Mouse (Mus musculus) common myeloid progenitor, adult 5-6 weeks (primary cell): Measurements from ENCODE around the gene Cd34. TPM values are rescaled to one million over a fixed set of nuclear protein-coding genes. Genes with fewer than 3 reads are reported as not detected.

Experiments used
- ATAC-seq: replicated peaks from 2 replicates; pipeline ENCODE4 v1.8.0; 2016; ENCODE audit warnings: low read depth, mild to moderate bottlenecking, moderate TSS enrichment, inconsistent platforms; ENCODE audit not compliant: poor library complexity, severe bottlenecking
- total RNA-seq: library from RNA; stranded (forward); fragments of 200-1000, 187-1606 nt; gene quantifications from 2 replicates; pipeline ENCODE4 v1.2.3, GENCODE M21; 2017

The Cd34 gene
- 546 and 601 TPM in 2 replicates for total RNA-seq

DNA sequence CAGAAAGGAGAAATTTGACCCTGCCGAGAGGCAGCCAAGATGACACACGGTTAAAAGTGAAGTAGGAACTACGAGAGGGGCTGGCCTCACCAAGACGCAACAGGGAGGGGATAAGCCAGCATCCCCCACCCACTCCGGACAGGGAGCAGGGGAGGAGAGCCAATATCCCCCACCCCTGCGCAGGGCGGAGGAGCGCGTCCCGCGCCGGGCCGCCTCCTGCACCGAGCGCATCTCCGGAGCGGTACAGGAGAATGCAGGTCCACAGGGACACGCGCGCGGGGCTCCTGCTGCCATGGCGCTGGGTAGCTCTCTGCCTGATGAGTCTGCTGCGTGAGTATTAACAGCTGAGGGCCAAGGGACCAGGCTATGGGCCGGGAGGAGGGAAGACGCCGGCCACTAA, at the start of gene Cd34:
Gene Cd34, plus strand, starts transcription at position 105 of the 400 bp plus-strand sequence.
- peak; percentile 75 for ATAC-seq

DNA sequence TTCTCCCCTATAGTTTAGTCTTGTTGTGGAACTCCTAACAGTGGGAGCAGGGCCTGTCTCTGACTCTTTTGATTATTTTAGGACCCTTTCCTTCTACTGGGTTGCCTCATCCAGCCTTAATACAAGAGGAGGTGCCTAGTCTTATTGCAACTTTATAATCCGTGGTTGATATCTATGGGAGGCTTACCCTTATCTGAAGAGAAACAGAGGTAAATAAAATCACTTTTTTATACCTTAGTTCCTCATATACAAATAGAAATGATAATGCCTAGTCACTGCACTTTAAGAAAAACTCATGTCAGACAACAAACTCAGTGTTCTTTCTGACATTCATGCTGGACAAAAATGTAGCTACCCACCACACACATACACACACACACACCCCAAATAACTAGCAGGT, 44.1 kb upstream of the Cd34 start:
- no peak for ATAC-seq

DNA sequence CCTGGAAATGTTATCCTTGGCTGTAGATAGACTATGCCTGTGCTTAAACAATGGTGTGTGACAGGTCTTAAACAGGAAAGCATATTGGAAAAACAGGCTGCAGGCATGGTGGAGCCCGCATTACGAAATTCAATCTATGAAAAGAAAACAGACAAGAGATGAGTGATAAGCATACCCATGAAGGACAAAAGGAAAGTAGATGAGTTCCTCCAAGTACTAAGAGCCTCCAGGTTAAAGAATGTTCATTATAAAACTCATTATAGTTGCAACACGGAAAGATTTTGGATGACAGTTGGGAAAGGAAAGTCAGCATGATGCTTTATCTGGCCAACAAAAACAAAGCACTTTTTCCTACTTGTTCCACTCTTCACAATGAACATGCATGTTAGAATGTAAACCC, 43.3 kb upstream of the Cd34 start:
- no peak for ATAC-seq

DNA sequence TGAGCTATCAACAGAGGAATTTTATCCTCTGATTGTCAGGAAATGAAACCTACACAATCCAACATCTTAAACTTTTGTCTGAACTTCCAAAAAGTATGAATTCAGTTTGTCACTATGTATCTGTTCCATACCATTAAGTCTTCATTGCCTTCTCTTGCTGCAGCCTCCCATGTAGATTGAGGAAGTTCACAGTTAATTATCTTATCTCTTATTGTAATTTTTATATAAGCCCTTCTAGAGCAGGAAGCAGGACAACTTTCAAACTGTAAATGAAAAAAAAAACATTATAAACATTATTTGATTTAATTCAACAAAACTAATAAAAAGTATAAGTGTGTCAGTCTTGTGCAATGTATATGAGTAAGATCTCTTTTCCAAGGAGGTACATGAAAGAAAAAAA, 37.5 kb upstream of the Cd34 start:
- ATAC-seq, result peak; percentile 25

DNA sequence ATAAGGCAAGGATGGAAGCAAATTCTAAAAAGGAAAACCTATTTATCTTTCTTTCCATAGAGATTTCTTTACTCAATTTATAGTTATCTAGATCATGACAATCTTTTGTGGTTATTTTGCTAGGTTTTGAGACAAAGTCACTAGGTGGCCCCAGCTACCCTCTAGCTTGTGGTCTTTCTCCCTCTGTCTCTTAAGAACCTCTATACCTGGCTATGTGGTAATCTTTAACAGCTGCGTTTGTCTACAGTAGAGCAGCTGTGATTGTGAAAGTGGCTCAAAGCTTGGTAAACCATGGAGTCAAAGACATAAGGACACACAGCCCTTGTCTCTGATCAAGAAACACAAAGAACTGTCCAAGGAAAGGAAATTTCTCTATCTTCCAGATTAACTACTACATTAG, 36.8 kb upstream of the Cd34 start:
- peak; percentile 62 for ATAC-seq

DNA sequence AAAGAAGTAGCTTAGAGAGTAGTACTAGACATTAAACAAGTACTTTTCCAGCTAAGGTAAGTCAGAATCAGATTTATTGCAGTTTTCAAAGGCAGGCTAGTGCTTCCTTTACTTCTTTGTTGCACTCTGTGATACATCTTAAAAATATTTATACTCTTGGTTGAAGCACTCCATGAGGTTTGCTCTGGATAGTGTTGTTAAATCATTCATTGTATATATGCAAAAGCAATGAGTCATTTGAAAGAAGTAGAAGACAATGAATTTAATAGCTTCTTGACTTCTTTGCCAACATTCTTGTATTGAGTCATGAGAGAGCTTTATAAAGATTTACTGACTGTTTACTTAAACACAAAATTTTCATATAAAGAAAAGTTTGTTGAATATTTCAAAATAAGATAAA, 29.7 kb upstream of the Cd34 start:
- no peak for ATAC-seq

DNA sequence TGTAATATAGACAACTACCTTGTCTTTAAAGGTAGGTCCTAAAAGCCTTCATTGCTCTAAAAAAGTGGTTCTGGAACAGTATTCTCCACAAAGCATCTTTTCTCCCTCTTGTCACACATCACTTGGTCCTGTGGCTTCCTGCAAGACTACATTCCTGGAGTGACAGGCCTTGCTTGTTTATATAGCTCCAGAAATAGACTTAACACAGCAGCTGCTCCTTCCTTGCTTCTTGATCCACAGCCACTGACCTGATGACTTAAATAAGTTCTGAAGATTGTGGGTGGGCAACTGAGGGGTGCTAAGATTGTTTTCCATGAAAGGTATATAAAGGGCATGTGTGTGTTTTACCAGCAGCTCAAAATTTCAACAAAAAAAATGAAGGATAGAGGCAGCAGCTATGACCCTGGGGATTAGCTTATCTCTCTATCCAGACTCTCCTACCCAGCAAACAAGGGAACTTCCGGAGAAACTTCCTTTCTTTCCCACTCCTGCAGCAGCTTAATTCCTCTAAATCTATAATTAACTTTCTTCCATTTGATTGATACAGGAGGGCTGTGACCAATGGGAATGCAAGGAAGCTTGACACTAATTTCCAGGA, 12.8 kb upstream of the Cd34 start:
- ATAC-seq, result no peak

DNA sequence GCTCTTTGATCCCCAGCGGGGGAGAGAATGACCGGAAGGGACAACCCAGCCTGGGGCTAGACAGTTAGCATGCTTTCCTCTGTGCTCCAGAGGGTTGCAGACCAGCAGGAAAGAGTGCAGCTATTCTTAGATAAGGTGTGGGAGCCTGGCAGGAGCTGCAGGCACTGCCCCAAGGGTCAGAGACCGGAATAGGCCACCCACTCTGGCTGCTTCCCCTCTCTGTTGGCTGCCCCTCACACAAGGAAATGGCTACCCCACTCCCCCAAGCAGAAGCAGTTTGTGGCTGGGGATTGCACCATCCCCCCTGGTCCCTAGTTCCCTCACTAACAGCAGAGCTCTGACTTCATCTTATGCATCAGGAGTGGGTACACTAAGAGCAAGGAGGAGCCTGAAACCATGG, 10.7 kb upstream of the Cd34 start:
- peak; percentile 96 for ATAC-seq

DNA sequence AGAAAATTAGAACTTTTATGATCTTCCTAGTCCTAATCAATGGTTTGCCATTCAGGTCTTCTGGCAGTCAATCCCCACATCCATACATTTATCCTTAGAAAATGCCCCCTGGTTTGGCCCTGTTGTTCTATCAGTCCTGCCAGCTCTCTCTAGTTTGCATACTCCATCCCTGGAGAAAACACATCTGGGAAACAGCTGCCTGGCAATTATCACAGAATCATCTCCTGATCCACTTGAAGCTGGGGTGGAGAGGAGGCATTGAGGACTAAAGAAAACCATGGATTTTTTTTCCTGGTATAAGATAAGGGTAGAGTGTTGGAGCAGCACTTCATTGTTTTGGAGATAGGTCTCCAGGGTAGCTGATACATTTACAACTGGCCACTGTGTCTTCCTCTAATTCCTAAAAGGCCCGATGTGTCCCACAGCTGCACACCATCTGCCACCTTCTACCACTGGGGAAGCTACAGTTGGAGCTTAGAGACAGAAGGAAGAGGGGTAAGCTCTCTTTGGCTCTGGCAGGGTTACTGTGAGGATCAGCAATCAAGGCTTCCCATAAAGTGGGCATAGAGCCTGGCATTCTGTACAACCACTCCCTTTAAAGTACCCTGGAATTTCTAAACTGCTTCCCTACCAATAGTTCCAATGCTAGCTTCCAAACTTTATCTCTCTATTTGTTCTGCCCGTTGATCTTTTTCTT, 9.2 kb upstream of the Cd34 start:
- ATAC-seq, result no peak

DNA sequence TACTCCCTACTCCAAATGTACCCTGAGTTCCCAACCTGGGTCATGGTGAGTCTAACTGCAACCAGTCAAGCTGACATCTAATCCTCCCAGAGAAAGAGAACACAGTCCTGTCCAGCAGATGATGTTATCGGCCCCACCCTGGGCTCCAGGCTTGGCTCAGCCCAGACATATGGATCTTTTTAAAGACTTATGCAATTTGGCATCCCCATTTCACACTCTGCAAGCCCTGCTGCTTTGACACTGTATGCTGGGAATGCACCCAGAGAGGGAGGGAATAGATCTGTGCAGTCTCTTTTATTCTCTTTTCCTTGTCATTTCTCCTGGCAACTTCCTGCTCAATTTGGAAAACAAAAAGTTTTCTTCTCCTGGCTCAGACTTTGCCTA, 8.7 kb upstream of the Cd34 start:
- no peak for ATAC-seq

DNA sequence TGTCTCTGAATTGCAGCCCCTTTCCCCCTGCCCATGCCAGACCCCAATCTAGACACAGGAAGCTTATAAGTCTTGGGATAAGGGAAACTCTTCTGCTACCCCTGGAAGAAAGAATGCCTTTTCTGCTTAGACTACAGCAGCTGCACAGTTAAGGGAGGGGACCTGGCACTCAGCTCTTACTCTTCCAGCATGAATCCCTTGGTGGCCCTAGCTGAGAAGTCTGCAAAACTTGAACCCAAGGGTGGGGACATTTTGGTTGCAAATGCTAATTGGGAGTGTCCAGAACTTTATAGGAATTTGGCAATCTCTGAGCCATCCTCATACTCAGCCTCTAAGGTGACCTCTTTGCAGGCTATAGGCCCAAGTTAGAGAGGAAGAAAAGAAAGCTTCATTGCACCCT, 7.9 kb upstream of the Cd34 start:
- ATAC-seq, result no peak

DNA sequence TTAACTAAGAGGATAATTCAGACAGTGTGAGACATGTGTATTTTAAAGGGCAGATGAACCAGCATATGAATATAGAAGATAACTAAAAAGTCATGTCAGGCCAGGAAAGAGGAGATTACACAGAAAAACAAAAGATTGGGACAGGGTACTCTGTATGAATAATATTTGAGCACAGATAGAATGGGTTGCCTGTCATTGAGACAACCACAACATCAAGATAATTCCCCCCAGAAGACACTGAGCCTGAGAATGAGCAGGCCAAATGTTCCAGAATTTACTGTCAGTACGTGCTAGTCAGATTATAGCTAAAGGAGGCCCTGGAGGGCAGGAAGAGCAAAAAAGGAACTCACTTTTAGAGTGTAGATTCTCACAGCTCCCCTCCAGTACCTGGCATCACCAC, 3.3 kb upstream of the Cd34 start:
- peak; percentile 50 for ATAC-seq

DNA sequence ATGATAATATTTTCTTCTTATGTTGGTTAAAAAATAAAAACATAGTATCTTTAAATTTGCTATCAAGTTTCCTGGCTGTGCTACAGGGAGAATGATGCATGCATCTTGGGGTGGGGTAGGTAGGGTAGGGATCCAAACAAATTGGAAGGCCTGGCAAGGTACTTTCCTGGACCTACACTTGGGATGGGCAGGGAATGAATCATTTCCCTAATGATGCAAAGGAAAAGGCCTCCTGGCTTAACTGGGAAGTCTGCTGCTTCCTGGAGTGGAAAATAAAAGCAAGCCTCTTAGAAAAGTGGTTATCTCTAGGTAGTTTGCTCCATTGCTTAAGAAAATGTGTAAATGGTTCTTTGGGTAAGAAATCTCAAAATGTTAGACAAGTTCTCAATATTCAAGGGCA, 2.9 kb downstream of the Cd34 start:
- no peak for ATAC-seq

DNA sequence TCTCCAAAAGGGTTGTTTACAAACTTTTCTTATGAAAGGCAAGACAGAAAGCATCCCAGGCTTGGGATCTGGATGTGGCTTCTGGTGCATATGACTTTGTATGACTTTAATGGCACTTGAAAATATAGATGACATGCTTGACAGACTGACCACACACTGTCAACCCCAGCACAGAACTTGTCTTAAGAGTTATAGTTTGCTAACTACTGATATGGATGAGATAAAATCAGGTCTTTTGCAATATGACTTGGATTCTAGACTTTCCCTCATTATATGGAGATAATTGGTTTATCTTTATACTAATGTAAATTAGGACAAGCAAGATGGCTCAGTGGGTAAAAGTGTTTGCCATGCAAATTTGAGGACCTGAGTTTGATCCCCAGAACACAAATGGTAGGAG, 4.3 kb downstream of the Cd34 start:
- ATAC-seq, result no peak

DNA sequence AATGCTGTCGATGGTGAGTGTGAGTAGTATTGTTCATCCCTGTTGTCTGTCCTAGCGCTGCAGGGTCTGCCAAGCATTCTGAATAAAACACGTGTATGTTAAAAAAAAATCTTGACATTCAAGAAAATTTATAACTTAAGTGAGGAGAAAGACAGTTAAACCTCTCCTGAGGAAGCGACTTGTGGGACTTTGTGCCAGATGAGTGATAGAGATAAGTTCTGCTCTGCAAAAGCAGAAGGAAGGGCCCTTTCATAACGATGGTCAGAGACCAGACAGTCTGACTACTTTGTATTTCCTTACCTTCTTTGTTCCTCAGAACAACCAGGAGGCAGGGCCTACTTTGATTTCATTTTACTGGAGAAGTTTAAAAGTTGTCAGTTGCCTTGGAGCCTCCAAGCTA, 4.9 kb downstream of the Cd34 start:
- ATAC-seq, result peak; percentile 70

DNA sequence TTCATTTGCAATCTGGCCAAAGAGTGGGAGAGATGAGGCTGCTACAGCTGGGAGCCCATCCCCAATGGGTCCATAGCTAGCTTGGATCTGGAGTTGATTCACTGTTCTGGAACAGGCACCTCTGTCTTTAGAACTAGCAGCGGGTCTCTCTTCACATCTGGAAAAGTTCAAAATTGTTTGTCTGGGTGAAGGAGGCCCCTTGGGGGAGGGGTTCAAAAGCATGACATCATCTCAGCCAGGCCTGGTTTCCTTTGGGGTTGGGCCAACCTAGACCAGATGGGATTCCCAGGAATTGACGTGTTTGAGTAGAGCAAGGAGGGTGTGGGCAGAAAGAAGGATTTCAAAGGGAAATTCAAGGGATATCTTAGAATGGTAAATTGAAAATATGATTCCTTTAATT, 6.8 kb downstream of the Cd34 start:
- ATAC-seq, result no peak

DNA sequence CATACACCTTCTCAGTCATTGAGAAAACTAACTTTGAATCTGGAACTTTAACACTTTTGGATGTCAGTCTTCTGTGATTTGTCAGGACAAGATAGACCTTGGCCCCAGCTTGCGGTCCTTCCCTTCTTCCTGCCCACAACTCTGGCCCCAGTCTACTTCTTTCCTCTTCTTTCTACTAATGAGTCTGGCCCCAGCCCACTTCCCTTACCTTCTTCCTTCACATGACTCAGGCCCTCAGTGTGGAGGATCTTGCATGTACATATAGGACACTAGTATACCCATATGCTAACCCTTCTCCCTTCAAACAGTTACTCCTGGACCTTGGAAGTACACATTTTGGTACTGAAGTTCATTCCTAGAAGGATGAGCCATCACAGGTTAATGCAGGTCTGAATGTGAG, 7.8 kb downstream of the Cd34 start:
- peak; percentile 59 for ATAC-seq

DNA sequence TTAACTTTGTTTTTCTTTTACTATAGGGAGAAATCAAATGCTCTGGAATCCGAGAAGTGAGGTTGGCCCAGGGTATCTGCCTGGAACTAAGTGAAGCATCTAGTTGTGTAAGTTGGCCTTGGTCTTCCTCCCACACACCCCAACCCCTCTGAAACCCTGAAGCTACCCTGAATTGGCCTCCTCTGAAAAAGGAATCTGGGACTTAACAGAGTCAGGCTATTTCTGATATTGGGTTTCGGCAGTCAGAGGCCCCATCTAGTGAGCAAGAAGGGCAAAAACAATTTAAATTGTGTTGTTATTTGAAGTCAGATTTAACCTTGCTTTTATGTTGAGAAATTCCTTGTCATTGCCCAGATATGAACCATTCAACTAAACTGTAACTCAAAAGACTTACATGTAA, 12.3 kb downstream of the Cd34 start:
- ATAC-seq, result no peak

DNA sequence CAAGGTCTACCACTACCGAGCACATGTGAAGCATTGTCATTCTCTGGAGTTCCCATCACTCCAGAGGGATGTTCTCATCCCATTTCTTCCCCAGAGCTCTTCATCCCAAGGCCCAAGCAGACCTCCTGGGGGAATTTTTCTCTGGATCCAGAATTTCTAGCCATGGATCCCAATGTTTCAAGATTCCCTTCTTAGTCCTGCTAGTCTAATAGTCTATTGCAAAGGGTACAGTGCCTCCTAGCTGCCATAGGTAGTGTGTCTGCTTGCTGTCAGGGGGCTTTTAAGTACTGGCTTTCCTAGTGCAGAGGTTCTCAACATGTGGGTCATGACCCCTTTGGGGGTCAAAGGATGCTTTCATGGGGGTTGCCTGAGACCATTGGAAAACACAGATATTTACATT, 14.3 kb downstream of the Cd34 start:
- ATAC-seq, result no peak

DNA sequence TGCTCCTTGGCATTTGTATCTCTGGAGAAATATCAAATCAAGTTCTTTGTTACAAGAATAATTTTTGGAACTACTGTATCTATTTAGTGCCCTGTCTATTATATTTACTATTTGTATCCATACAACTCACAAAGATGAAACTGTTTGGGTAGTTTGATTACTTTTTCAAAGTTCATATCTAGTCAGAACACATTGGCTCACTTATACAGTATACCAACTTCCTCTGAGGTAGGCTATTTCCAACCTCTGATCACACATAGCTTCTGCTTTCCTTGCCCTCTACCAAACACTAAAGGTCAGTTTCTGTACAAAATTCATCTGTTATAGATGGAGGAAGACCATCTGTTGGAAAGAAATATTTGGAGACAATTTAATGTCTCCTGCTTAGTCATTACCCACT, 16.1 kb downstream of the Cd34 start:
- ATAC-seq, result no peak

DNA sequence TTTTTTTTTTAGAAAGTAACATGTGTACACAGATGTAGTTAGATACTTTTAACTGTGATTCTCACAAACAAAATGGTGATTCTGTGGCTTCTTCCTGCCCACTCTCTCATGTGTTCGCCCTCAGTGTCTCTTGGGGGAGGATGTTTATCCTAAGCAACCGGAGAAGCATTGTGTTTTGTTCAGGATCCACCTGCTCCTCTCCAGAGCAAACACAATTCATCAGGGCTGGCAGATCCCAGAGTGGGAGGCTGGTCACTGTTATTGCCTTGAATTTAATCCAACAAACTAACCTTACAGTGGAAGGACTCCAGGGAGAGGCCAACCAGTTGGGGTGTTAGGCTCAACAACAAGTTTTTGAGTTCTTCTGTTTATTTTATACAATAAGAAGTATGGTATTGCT, 17.1 kb downstream of the Cd34 start:
- ATAC-seq, result no peak

DNA sequence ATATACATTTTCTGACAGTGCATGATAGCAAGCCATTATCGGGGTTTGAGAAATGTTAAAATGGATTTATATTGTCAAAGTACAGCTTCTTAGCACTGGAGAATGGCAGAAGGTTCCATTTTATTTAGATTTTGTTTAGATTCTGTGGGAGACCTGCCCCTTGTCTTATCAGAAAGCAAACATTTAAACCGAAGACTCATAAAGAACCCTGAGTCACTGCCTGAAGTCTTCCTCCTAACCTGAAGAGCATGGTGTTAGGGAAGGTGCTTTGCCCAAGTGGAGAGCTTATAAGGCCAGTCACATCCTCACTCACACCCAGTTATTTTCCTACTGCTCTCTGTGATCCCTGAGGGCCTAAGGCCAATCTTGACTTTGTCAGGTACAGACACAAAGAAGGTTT, 18.4 kb downstream of the Cd34 start:
- no peak for ATAC-seq
